Mouse (Mus musculus): ENCODE measurements at regions not wholly inside any gene's neighbourhood (a gene's known extent, or its start where the extent isn't known, plus 50 kb on each side); places are given as distances from the start of the nearest gene placed in this dataset.
A peak's percentile ranks its signal among the peaks of the same experiment; 100 is the strongest.

GRCm38 (mm10) chr14:120138546-120138945, 96.3 kb upstream of the Oxgr1 start:
- H3K9me3 ChIP-seq (ENCODE audit: low read length) = no peaks in the 10 kb centered on the region
- TF ChIP-seq CTCF (IDR thresholded peaks at IDR 0.05) = no peak
- no peak for TF ChIP-seq EP300 (IDR thresholded peaks at IDR 0.05)
- no peaks in the 10 kb centered on the region for H3K4me1 ChIP-seq (ENCODE audit: insufficient read depth, low read depth, low read length)
- WGBS = 70% methylated on average over 5 of the region's 5 CpGs
- H3K27me3 ChIP-seq (replicated peaks; ENCODE audit: insufficient read depth, low read length) = no peaks in the 10 kb centered on the region
- no peak overlapping the region for H3K4me2 ChIP-seq (replicated peaks; ENCODE audit: low read depth, low read length)
- DNase-seq (ENCODE audit: low spot score) (no peak), ATAC-seq (no peak)
- no peak overlapping the region for H3K4me3 ChIP-seq (ENCODE audit: low read depth, low read length)
- H3K36me3 ChIP-seq (ENCODE audit: insufficient read depth, low read length) = no peaks in the 10 kb centered on the region
- no peak overlapping the region for H3K9ac ChIP-seq (replicated peaks; ENCODE audit: low read depth)
- H3K27ac ChIP-seq (ENCODE audit: low read length) = no peak overlapping the region

DNA sequence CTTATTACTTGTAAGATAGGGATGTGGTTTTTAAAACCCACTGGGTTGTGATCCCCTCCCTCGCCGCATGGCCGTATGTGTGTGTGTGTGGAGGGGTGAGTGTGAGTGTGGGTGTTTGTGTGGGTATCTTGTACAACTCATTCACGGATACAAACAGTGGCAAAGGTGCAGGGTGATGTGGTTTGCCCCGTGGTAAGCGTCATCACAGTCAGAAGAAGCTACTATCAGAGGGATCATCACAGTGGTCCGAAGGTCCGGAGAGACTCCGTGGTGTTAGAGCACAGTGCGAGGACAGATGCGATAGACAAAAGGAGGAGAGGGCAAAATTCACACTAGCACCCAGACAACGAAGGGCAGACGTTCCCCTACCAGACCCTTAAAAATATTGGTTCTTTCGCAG, 97.0 kb upstream of the Oxgr1 start:
- ATAC-seq = no peak
- TF ChIP-seq CTCF (IDR thresholded peaks at IDR 0.05) (no peak), EP300 (IDR thresholded peaks at IDR 0.05) (no peak)
- Histone ChIP-seq H3K36me3 (ENCODE audit: insufficient read depth, low read length) (no peaks in the 10 kb centered on the region), H3K27me3 (replicated peaks; ENCODE audit: insufficient read depth, low read length) (no peaks in the 10 kb centered on the region), H3K4me1 (ENCODE audit: insufficient read depth, low read depth, low read length) (peaks cover 3% of the 10 kb centered on the region; the same call in 1 of the 2 replicates), H3K4me2 (replicated peaks; ENCODE audit: low read depth, low read length) (no peak overlapping the region), H3K9me3 (ENCODE audit: low read length) (no peaks in the 10 kb centered on the region), H3K27ac (ENCODE audit: low read length) (no peak overlapping the region), H3K4me3 (ENCODE audit: low read depth, low read length) (no peak overlapping the region), H3K9ac (replicated peaks; ENCODE audit: low read depth) (no peak overlapping the region)
- no peak for DNase-seq (ENCODE audit: low spot score)
- WGBS = 95% methylated on average over 14 of the region's 14 CpGs

DNA sequence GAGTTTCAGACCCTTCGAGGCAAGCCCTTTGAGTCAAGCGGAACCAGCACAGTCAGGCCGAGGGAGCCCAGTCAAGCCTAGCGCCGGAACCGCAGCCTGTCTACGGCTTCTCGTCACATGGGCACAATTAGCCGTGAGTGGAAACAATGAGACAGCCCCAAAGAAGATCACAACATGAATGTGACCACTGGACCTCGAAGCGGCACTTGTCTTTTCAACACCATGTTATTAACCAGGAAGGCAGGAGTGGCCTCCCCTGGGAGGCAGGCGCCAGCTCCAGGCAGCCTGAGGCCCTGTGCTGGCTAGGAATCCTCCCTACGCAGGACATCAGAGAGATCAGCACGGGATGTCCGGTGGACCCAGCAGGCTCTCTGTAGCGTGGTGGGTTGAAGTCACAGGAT, 97.4 kb upstream of the Oxgr1 start:
- H3K4me1 ChIP-seq (ENCODE audit: insufficient read depth, low read depth, low read length) = peaks cover 3% of the 10 kb centered on the region; the same call in 1 of the 2 replicates
- no peak overlapping the region for H3K27ac ChIP-seq (ENCODE audit: low read length)
- H3K4me3 ChIP-seq (ENCODE audit: low read depth, low read length) = no peak overlapping the region
- WGBS = 85% methylated on average over 16 of the region's 16 CpGs
- ATAC-seq (no peak), DNase-seq (ENCODE audit: low spot score) (no peak)
- TF ChIP-seq CTCF (IDR thresholded peaks at IDR 0.05) (no peak), EP300 (IDR thresholded peaks at IDR 0.05) (no peak)
- H3K4me2 ChIP-seq (replicated peaks; ENCODE audit: low read depth, low read length) = no peak overlapping the region
- no peak overlapping the region for H3K9ac ChIP-seq (replicated peaks; ENCODE audit: low read depth)
- no peaks in the 10 kb centered on the region for H3K36me3 ChIP-seq (ENCODE audit: insufficient read depth, low read length)
- no peaks in the 10 kb centered on the region for H3K9me3 ChIP-seq (ENCODE audit: low read length)
- no peaks in the 10 kb centered on the region for H3K27me3 ChIP-seq (replicated peaks; ENCODE audit: insufficient read depth, low read length)

DNA sequence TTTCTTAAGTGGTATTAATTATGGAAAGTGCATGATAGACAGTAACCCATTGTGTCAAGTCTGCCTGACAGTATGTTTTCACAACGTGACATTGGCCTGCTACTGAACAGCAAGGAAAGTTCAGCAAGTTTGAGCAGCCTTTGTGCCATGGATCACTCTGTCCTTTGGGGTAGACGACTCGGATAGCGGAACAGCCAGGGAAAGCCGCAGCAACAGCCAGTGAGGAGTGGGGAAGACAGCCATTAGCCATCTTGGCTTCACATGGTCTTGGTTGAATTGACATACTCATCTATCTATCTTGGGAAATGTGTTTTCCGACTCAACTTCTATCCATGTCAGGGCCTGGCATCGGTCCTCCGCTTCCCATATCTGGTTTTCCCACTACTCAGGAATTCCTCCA, 98.0 kb upstream of the Oxgr1 start:
- no peak overlapping the region for H3K4me3 ChIP-seq (ENCODE audit: low read depth, low read length)
- H3K9me3 ChIP-seq (ENCODE audit: low read length) = no peaks in the 10 kb centered on the region
- ATAC-seq = no peak
- no peak overlapping the region for H3K4me2 ChIP-seq (replicated peaks; ENCODE audit: low read depth, low read length)
- no peak for DNase-seq (ENCODE audit: low spot score)
- H3K4me1 ChIP-seq (ENCODE audit: insufficient read depth, low read depth, low read length) = peaks cover 3% of the 10 kb centered on the region; the same call in 1 of the 2 replicates
- H3K27ac ChIP-seq (ENCODE audit: low read length) = no peak overlapping the region
- H3K36me3 ChIP-seq (ENCODE audit: insufficient read depth, low read length) = no peaks in the 10 kb centered on the region
- TF ChIP-seq EP300 (IDR thresholded peaks at IDR 0.05) (no peak), CTCF (IDR thresholded peaks at IDR 0.05) (no peak)
- no peaks in the 10 kb centered on the region for H3K27me3 ChIP-seq (replicated peaks; ENCODE audit: insufficient read depth, low read length)
- no peak overlapping the region for H3K9ac ChIP-seq (replicated peaks; ENCODE audit: low read depth)
- WGBS = 90% methylated on average over 8 of the region's 8 CpGs

GRCm38 (mm10) chr14:120140791-120141747, 98.8 kb upstream of the Oxgr1 start:
- Histone ChIP-seq H3K4me2 (replicated peaks; ENCODE audit: low read depth, low read length) (no peak overlapping the region), H3K4me1 (ENCODE audit: insufficient read depth, low read depth, low read length) (peaks cover 3% of the 10 kb centered on the region; the same call in 1 of the 2 replicates), H3K27me3 (replicated peaks; ENCODE audit: insufficient read depth, low read length) (no peaks in the 10 kb centered on the region), H3K36me3 (ENCODE audit: insufficient read depth, low read length) (no peaks in the 10 kb centered on the region), H3K27ac (ENCODE audit: low read length) (no peak overlapping the region), H3K9me3 (ENCODE audit: low read length) (no peaks in the 10 kb centered on the region), H3K4me3 (ENCODE audit: low read depth, low read length) (no peak overlapping the region), H3K9ac (replicated peaks; ENCODE audit: low read depth) (no peak overlapping the region)
- DNase-seq (ENCODE audit: low spot score) (peak; percentile 13), ATAC-seq (no peak)
- 65% methylated on average over 14 of the region's 14 CpGs for WGBS
- TF ChIP-seq EP300 (IDR thresholded peaks at IDR 0.05) = no peak
- no peak for TF ChIP-seq CTCF (IDR thresholded peaks at IDR 0.05)

DNA sequence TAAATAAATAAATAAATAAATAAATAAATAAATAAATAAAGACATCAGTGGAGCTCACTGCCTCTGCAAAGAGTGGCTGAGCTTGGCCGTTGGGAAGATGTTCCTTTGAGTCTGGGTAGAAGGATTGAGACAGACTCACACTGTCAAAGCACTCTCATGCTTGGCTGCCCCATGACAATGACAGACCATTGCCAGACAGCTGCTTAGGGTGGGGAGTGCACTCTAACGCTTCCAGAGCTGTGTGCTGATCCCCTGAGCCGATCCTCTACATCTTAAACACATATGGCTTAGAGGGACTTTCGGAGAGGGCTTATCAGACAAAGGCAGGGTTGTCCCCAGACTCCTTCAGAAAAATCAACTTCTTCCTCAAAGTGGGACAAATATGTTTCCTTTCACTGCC, 100.0 kb upstream of the Oxgr1 start:
- no peak for DNase-seq (ENCODE audit: low spot score)
- peaks cover 3% of the 10 kb centered on the region; the same call in 1 of the 2 replicates for H3K4me1 ChIP-seq (ENCODE audit: insufficient read depth, low read depth, low read length)
- no peak for TF ChIP-seq CTCF (IDR thresholded peaks at IDR 0.05)
- no peak for TF ChIP-seq EP300 (IDR thresholded peaks at IDR 0.05)
- 52% methylated on average over 4 of the region's 4 CpGs for WGBS
- ATAC-seq = no peak
- H3K9me3 ChIP-seq (ENCODE audit: low read length) = no peaks in the 10 kb centered on the region
- no peak overlapping the region for H3K27ac ChIP-seq (ENCODE audit: low read length)
- H3K36me3 ChIP-seq (ENCODE audit: insufficient read depth, low read length) = no peaks in the 10 kb centered on the region
- no peak overlapping the region for H3K4me2 ChIP-seq (replicated peaks; ENCODE audit: low read depth, low read length)
- no peak overlapping the region for H3K9ac ChIP-seq (replicated peaks; ENCODE audit: low read depth)
- no peaks in the 10 kb centered on the region for H3K27me3 ChIP-seq (replicated peaks; ENCODE audit: insufficient read depth, low read length)
- H3K4me3 ChIP-seq (ENCODE audit: low read depth, low read length) = no peak overlapping the region
